Mouse (Mus musculus) stomach, embryonic 16.5 days (tissue): ENCODE measurements at regions not wholly inside any gene's neighbourhood (a gene's known extent, or its start where the extent isn't known, plus 50 kb on each side); places are given as distances from the start of the nearest gene placed in this dataset.

Source experiments
- ATAC-seq: fragments of 200-750 bp; cut with Nextera tagmentation; 2 replicates; pipeline ENCODE4 v1.8.0; 2017; ENCODE audit warnings: moderate number of reproducible peaks, moderate TSS enrichment; ENCODE audit not compliant: insufficient read depth, low FRiP score
- H3K27ac ChIP-seq: fragments of 300-500 bp; sonication (generic); 2 replicates; pipeline ENCODE4 v1.5.1; 2014; ENCODE audit warnings: low read length
- H3K27me3 ChIP-seq: fragments of 300-500 bp; sonication (generic); 2 replicates; pipeline ENCODE4 v1.6.1; 2014; ENCODE audit warnings: low read length, control low read depth, mixed read lengths; ENCODE audit not compliant: control insufficient read depth, insufficient read depth
- H3K36me3 ChIP-seq: fragments of 300-500 bp; sonication (generic); 2 replicates; pipeline ENCODE4 v1.6.1; 2014; ENCODE audit warnings: low read length; ENCODE audit not compliant: control insufficient read depth, insufficient read depth
- H3K4me1 ChIP-seq: fragments of 300-500 bp; sonication (generic); 2 replicates; pipeline ENCODE4 v1.6.1; 2014; ENCODE audit warnings: low read length, control low read depth, mixed read lengths; ENCODE audit not compliant: control insufficient read depth, insufficient read depth
- H3K4me2 ChIP-seq: fragments of 300-500 bp; sonication (generic); 2 replicates; pipeline ENCODE4 v1.6.1; 2014; ENCODE audit warnings: low read depth, low read length, mixed read lengths
- H3K4me3 ChIP-seq: fragments of 300-500 bp; sonication (generic); replicated peaks from 2 replicates; pipeline ENCODE4 v1.5.1; 2014; ENCODE audit warnings: mild to moderate bottlenecking, low read length
- H3K9ac ChIP-seq: fragments of 300-500 bp; sonication (generic); 2 replicates; pipeline ENCODE4 v1.6.1; 2014; ENCODE audit warnings: low read length
- H3K9me3 ChIP-seq: fragments of 300-500 bp; sonication (generic); replicated peaks from 2 replicates; pipeline ENCODE4 v1.6.1; 2016; ENCODE audit warnings: low read length, control low read depth; ENCODE audit not compliant: control insufficient read depth
- WGBS: fragments of 180-500 bp; shearing (Covaris S2); extraction: QIAGEN DNeasy Blood & Tissue Kit; methylation state at CpG from one replicate; pipeline ENCODE4 v1.1.7; 2014; 5-methylcytosine and 5-hydroxymethylcytosine counted together

GRCm38 (mm10) chr7:111158791-111159286 is 76.0 kb upstream of the Eif4g2 start:
- H3K4me1 ChIP-seq, result peaks cover 20% of the 10 kb centered on the region
- H3K27ac ChIP-seq, result peak overlapping the region; percentile 23; the same call in 1 of the 2 replicates
- no peak overlapping the region for H3K4me2 ChIP-seq
- H3K4me3 ChIP-seq, result no peak overlapping the region
- no peaks in the 10 kb centered on the region for H3K36me3 ChIP-seq
- H3K27me3 ChIP-seq, result no peaks in the 10 kb centered on the region
- H3K9ac ChIP-seq, result no peak overlapping the region
- WGBS, result 35% methylated on average over 6 of the region's 6 CpGs
- no peaks in the 10 kb centered on the region for H3K9me3 ChIP-seq
- no peak for ATAC-seq

- Histone ChIP-seq H3K4me3 (no peak overlapping the region), H3K9ac (no peak overlapping the region), H3K4me1 (peaks cover 20% of the 10 kb centered on the region), H3K36me3 (no peaks in the 10 kb centered on the region), H3K4me2 (peak overlapping the region; percentile 30), H3K9me3 (no peaks in the 10 kb centered on the region), H3K27me3 (no peaks in the 10 kb centered on the region), H3K27ac (peak overlapping the region; percentile 96)
- WGBS, result 57% methylated on average over 9 of the region's 9 CpGs
- 0 out of 2 replicates have a peak, but pooled peaks have one; percentile 3 for ATAC-seq
Observed at GRCm38 (mm10) chr7:111157754-111158325, 75.0 kb upstream of the Eif4g2 start.

DNA sequence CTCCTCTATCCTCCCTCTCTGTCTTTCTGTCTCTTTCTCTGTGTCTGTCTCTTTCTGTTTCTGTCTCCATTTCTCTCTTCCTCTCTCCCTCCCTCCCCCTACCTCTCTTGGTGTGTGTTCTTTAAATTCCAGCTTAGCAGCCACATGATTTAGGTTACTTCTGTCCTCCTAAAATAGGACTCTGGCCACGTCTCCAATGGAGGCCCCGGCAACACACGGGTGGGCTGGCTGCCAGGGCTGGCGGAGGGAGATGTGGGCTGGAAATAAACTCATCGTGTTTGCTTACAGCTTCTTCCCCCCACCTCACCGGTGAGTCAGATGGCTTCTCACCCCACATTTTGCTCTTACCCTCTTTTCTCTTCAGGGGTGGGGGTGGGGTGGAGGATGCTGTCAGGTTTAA is 74.5 kb upstream of the Eif4g2 start:
- H3K27ac ChIP-seq, result peak overlapping the region; percentile 96
- peak overlapping the region; percentile 30 for H3K4me2 ChIP-seq
- H3K36me3 ChIP-seq, result no peaks in the 10 kb centered on the region
- 15% methylated on average over 6 of the region's 6 CpGs for WGBS
- H3K9ac ChIP-seq, result no peak overlapping the region
- H3K27me3 ChIP-seq, result no peaks in the 10 kb centered on the region
- H3K4me3 ChIP-seq, result no peak overlapping the region; the same call in 1 of the 2 replicates
- ATAC-seq, result peak; percentile 54
- H3K4me1 ChIP-seq, result peaks cover 20% of the 10 kb centered on the region
- no peaks in the 10 kb centered on the region for H3K9me3 ChIP-seq

GRCm38 (mm10) chr7:111156472-111157231 is 73.8 kb upstream of the Eif4g2 start:
- no peaks in the 10 kb centered on the region for H3K9me3 ChIP-seq
- no peak overlapping the region for H3K4me3 ChIP-seq
- H3K27ac ChIP-seq, result peak overlapping the region; percentile 96
- peaks cover 20% of the 10 kb centered on the region for H3K4me1 ChIP-seq
- H3K27me3 ChIP-seq, result no peaks in the 10 kb centered on the region
- H3K9ac ChIP-seq, result peak overlapping the region; percentile 37
- H3K36me3 ChIP-seq, result no peaks in the 10 kb centered on the region
- WGBS, result 35% methylated on average over 8 of the region's 8 CpGs
- H3K4me2 ChIP-seq, result peak overlapping the region; percentile 30
- ATAC-seq, result peak; percentile 75; the same call in 1 of the 2 replicates

DNA sequence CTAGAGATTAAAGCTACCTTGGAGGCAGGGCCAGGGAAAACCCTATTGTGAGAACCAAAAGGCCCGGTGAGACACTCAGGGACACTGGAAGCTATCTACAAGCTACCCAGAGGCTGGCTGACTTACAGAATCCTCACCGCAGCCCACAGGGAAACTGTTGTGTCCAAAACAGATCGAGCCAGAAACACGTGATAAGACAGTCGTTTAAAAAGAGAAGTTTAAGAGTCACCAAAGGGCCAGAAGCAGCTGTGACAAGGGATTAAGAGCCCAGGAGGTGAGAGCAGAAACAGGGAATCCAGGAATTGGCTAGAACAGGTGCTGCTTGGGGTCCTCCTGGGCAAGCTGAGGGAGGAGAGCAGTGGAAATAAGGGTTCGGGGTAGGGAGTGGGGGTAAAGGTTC is 73.2 kb upstream of the Eif4g2 start:
- no peak for ATAC-seq
- Histone ChIP-seq H3K27ac (peak overlapping the region; percentile 96), H3K9me3 (no peaks in the 10 kb centered on the region), H3K27me3 (no peaks in the 10 kb centered on the region), H3K4me3 (no peak overlapping the region), H3K9ac (no peak overlapping the region), H3K4me2 (no peak overlapping the region), H3K36me3 (no peaks in the 10 kb centered on the region), H3K4me1 (peaks cover 20% of the 10 kb centered on the region)
- WGBS, result 50% methylated on average over 6 of the region's 6 CpGs

- Histone ChIP-seq H3K36me3 (no peaks in the 10 kb centered on the region), H3K9ac (no peak overlapping the region), H3K27ac (no peak overlapping the region), H3K4me1 (peaks cover 20% of the 10 kb centered on the region), H3K9me3 (no peaks in the 10 kb centered on the region), H3K4me2 (no peak overlapping the region), H3K27me3 (no peaks in the 10 kb centered on the region), H3K4me3 (no peak overlapping the region)
- 80% methylated on average over 13 of the region's 13 CpGs for WGBS
- no peak for ATAC-seq
Observed at GRCm38 (mm10) chr7:111154217-111154616, 71.4 kb upstream of the Eif4g2 start.

- no peaks in the 10 kb centered on the region for H3K4me1 ChIP-seq
- no peaks in the 10 kb centered on the region for H3K27me3 ChIP-seq
- no peak overlapping the region for H3K4me3 ChIP-seq
- no peaks in the 10 kb centered on the region for H3K36me3 ChIP-seq
- H3K9ac ChIP-seq, result no peak overlapping the region
- H3K27ac ChIP-seq, result no peak overlapping the region
- ATAC-seq, result no peak
- H3K4me2 ChIP-seq, result no peak overlapping the region
- no peaks in the 10 kb centered on the region for H3K9me3 ChIP-seq
- WGBS, result 84% methylated on average over 5 of the region's 5 CpGs
Observed at GRCm38 (mm10) chr7:111150540-111150939, 67.7 kb upstream of the Eif4g2 start.

DNA sequence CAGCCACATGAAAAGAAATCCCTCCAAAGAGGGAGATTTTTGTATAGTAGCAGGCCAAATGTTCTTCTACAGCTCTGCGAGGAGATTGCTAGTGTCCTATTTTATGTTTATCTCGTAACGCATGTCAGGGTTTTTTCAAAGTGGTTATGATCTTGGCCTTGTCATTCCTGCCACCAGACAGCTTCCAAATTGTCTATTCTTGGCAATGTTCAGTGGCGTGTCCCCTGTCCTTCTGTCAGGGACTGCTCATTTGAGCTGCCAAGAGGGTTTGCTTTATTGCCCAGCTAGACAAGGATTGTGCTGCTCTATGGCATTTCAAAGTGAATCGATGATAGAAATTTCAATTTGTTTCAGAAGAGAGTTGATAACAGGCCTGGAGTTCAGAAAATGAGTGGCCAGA is 67.3 kb upstream of the Eif4g2 start:
- Histone ChIP-seq H3K36me3 (no peaks in the 10 kb centered on the region), H3K27me3 (no peaks in the 10 kb centered on the region), H3K9me3 (no peaks in the 10 kb centered on the region), H3K27ac (no peak overlapping the region), H3K4me1 (no peaks in the 10 kb centered on the region), H3K4me2 (no peak overlapping the region), H3K9ac (no peak overlapping the region), H3K4me3 (no peak overlapping the region)
- ATAC-seq, result no peak
- WGBS, result 79% methylated on average over 5 of the region's 5 CpGs

DNA sequence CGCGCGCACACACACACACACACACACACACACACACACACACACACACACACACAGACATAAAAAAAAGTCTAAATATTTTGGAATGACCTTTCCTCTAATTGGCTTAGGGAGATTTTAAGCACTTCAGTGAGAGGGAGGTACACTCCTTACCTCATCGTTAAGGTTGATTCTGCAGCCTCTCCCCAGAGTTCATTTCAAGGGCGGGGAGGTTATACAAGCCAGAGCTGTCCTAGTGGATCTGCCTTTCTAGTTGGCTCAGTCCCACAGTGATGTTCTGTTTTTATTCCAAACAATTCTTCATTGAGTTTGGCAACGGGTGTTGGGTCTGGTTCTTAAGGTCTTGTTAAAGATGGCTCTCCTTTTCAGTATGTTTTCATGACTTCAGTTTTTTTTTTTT is 64.8 kb upstream of the Eif4g2 start:
- 0 out of 2 replicates have a peak, but pooled peaks have one; percentile 40 for ATAC-seq

More for the DNA sequence above, 64.8 kb upstream of the Eif4g2 start:
- H3K27me3 ChIP-seq, result no peaks in the 10 kb centered on the region
- H3K9ac ChIP-seq, result no peak overlapping the region
- H3K4me3 ChIP-seq, result no peak overlapping the region
- H3K27ac ChIP-seq, result no peak overlapping the region
- H3K4me2 ChIP-seq, result no peak overlapping the region
- no peaks in the 10 kb centered on the region for H3K36me3 ChIP-seq
- H3K4me1 ChIP-seq, result no peaks in the 10 kb centered on the region
- whole genome bisulfite sequencing, result 76% methylated on average over 6 of the region's 6 CpGs
- H3K9me3 ChIP-seq, result no peaks in the 10 kb centered on the region
